Mouse (Mus musculus) erythroblast, embryonic 14.5 days (primary cell): ENCODE results near the gene Cenpv.

Experiments
- GATA1 ChIP-seq: IDR thresholded peaks from 2 replicates; pipeline ENCODE4 v1.6.1; 2012; ENCODE audit warnings: low read length, inconsistent platforms, mixed read lengths
- TAL1 ChIP-seq: IDR thresholded peaks from 3 replicates; pipeline ENCODE4 v1.6.1; 2012; ENCODE audit warnings: low read length, inconsistent platforms, mixed read lengths

- TF ChIP-seq GATA1, result no peak
- TF ChIP-seq TAL1, result no peak
Observed at GRCm38 (mm10) chr11:62507683-62508082, 31.4 kb downstream of the Cenpv start.
